Mouse (Mus musculus): ENCODE data around the gene Fam243. TPM values are rescaled to one million over a fixed set of nuclear protein-coding genes. Genes with fewer than 3 reads are reported as not detected.
A peak's percentile ranks its signal among the peaks of the same experiment; 100 is the strongest.

Fam243 gene
- not detected for total RNA-seq (2021)

DNA sequence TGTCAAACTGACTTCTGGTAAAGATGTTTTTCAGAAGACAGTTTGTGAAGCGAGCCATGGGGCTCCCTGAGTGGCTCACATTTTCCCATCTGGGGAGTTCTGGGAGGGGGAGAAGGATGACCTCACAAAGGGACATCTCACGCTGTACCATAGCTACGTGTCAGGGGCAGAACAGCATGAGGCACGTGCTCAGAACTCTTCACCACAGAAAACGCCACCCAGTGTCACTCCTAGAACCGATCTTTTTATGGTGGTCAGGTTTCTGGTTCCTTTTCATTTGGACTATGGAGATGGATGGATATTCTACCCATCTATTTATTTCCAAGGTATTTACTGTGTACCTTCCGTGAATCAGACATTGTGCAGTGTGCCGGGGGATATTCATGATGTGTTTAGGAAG, at the start of gene Fam243:
Fam243 (minus strand) TSS at position 101 of the 400 bp plus-strand sequence.
- DNase-seq (ENCODE audit: low spot score in 2 of 2) = no peak
- intact Hi-C loops (cut with DNase I) = no loop called here

DNA sequence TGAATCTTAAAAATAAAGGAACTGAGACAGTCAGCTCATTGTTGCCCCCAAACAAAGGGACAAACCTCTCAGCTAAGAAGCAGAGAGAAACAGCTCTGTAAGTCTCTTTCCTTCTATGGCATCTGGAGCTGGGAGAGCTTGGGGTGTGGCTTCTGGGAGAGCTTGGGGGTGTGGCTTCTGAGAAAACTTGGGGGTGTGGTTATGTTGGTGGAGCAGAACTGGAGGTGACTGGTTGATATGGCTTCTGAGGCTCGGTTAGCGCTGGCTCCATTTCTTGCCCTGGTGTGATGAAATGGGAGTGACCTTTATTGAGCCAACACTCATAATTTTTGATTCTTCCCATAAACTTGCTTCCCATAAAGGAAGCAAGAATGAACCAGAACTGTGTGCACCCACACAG, 48.0 kb upstream of the Fam243 start:
- DNase-seq (ENCODE audit: low spot score in 2 of 2) = no peak
- intact Hi-C loops (cut with DNase I) = no loop called here

GRCm38 (mm10) chr16:92365477-92365876, 44.2 kb upstream of the Fam243 start:
- intact Hi-C loops (cut with DNase I) = no loop called here
- DNase-seq (ENCODE audit: low spot score in 2 of 2) = no peak

DNA sequence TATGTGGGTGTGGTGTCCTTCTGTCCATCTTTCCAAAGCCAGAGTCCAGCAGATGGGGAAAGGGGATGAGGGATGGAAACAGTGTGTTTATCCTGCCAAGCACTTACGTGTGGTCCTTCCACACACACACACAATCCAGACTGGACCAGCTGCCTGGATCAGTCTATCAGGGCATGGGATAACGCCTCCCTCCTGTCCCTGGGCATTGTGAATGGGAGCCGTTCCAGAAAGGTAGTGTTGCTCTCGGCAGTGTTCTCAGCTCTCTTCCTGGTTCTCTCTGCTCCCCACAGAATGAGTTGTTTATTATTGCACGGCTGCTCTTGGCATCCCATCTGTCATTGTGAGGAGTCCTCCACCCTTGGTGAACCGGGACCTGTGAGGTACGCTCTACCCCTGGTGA, 39.5 kb upstream of the Fam243 start:
- intact Hi-C loops (cut with DNase I) = no loop called here
- no peak for DNase-seq (ENCODE audit: low spot score in 2 of 2)

DNA sequence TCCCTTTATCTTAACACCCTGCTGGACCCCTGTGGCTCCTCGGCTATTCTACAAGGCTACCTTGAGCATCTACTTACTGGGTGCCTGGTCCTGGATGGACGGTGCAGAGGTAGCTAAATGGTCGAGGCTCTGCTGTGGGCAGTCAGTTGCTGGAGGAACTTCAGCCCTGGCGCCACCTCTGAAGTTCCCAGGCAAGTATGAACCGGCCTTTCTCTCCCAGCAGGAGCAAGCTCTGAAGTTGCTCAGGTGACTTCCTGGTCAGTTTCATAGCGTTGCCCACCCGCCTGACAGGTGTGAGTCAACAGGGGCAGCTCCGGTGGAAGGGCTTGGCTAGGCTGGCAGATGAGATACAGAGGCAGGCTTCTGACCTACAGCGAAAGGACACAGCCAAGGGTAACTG, 38.0 kb upstream of the Fam243 start, which contains the start of gene Kcne1:
Kcne1 (minus strand) TSS at position 240 of the 400 bp plus-strand sequence.
- intact Hi-C loops (cut with DNase I) = no loop called here
- no peak for DNase-seq (ENCODE audit: low spot score in 2 of 2)

- intact Hi-C loops (cut with DNase I) = no loop called here
- DNase-seq (ENCODE audit: low spot score in 2 of 2) = no peak
Measured at GRCm38 (mm10) chr16:92358734-92359133, 37.5 kb upstream of the Fam243 start.

- no peak for DNase-seq (ENCODE audit: low spot score in 2 of 2)
- intact Hi-C loops (cut with DNase I) = no loop called here
Measured at GRCm38 (mm10) chr16:92357566-92357965, 36.3 kb upstream of the Fam243 start.

DNA sequence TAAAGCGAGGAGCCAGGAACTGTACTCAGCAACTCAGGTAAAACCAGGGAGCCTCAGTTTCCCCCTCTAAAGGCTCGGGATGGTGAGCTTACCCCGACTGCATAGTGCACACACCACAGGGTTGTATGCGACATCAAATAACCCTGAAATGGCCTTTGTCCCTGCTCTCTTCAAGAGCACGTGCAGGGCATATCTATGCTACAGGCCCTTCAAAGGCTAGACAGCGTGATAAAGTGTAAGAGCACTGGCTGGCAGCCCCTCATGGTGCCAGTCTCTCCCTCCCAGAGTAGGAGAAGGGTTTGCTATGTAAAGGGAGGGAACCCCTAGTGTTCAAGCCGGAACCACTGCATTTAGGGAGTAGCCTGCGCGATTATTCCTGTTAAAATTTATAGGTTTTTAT, 35.8 kb upstream of the Fam243 start:
- intact Hi-C loops (cut with DNase I) = no loop called here
- DNase-seq (ENCODE audit: low spot score in 2 of 2) = no peak

DNA sequence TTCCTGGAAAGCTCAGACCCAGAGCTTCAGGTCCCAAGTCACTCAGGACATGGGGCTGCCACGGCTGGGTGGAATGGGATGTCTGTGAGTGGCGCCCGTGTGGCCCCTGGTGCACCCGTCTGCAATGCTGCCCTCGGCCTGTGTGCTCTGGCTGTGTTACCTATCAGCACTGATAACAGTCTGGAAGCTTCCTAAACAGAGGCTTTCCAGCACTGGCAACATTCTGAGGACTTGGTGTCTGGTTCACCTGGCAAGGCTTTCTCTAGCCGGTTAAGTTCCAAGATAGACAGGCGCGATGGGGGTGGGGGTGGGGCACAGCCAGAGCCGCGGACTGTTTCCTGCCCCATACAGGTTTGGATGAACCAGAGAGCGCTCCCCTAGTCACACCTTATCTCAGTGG, 34.7 kb upstream of the Fam243 start:
- DNase-seq (ENCODE audit: low spot score in 2 of 2) = no peak
- intact Hi-C loops (cut with DNase I) = no loop called here

GRCm38 (mm10) chr16:92355366-92355765, 34.1 kb upstream of the Fam243 start:
- intact Hi-C loops (cut with DNase I) = no loop called here
- no peak for DNase-seq (ENCODE audit: low spot score in 2 of 2)

DNA sequence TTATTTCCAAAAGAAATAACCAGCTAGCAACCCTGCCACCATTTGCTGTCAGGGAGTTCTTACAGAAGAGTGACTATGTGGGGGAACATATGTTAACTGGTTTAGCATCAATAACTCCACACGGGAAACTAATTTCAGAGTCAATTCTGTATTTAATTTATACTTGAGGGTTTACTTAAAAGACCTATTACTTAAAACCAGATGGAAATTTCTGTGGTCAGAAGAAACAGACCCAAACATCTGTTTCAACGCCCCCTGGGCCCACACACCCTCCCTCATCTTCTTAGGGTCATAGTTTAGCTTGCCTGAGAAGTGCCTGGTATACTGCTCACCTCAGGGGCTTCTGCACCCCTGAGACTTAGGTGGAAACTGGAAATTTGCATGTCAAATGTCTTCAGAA, 32.7 kb upstream of the Fam243 start:
- intact Hi-C loops (cut with DNase I) = no loop called here
- DNase-seq (ENCODE audit: low spot score in 2 of 2) = no peak

DNA sequence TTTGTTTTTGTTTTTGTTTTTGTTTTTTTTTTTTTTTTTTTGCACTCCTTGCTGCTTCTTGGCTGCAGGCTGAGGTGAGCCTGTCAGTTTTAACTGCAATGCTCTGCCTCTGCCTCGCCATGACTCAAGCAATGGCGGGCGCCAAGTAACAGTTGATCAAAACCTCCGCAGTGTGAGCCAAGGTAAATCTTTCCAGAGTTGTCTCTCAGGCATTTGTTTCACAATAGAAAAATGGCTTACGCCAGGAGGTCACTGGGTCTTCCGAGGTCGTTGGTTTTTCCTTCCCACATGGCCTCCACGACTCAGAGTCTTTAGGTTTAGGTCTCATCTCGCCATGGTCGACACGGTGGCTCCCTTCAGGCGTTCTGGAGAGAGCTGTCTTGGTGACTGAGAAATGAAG, 32.1 kb upstream of the Fam243 start:
- no peak for DNase-seq (ENCODE audit: low spot score in 2 of 2)
- intact Hi-C loops (cut with DNase I) = no loop called here

GRCm38 (mm10) chr16:92348941-92349340, 27.7 kb upstream of the Fam243 start:
- intact Hi-C loops (cut with DNase I) = no loop called here
- DNase-seq (ENCODE audit: low spot score in 2 of 2) = no peak

GRCm38 (mm10) chr16:92346297-92346916, 25.2 kb upstream of the Fam243 start:
- intact Hi-C loops (cut with DNase I) = no loop called here
- no peak for DNase-seq (ENCODE audit: low spot score in 2 of 2)

GRCm38 (mm10) chr16:92345177-92345576, 23.9 kb upstream of the Fam243 start:
- intact Hi-C loops (cut with DNase I) = no loop called here
- DNase-seq (ENCODE audit: low spot score in 2 of 2) = no peak

DNA sequence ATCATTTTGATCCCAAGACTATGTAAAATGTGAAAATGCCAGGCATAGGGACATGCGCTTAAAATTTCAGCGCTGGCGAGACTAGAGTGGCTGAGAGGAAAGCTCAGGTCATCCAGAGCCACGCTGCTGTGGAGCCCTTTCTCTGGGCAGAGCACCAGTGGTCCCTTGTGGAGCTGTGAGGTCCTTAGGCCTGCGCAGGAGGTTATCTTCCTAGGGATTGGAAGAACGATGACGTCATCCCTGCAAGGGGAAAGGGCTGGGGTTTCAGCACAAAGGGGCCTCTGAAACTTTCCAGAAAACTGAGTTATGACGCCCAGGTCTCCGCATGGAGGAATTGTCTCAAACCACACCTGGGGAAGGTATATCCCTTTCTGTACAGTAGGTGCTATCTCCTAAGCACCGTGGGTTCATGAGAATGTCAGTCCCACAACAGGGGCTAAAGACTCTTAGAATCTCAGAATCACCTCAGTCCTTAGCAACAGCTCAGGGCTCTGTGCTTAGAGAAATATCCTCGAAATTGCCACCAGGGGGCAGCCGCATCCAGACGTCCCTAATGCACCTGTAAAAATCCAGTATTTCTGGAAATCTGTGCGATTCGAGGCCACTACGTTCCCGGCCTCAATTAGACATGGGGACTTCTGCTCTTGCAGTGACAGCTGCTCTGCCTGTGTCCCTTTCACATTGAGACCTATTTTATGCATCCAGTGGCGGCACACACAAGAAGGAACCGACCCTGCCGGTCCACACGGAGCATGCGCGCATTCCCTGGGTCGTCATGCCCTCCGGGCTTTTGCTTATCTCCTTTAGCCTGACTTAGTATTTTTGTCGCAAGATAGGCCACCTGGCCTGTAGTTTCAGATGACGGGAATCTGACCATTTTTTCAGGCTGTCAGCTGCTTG, 19.6 kb upstream of the Fam243 start:
- intact Hi-C loops (cut with DNase I) = loop anchor here (1.0 to 5.0 kb wide), 2 partner anchors 116 to 1201 kb away; no protein-coding TSS in a partner anchor

GRCm38 (mm10) chr16:92336280-92336679, 15.0 kb upstream of the Fam243 start:
- intact Hi-C loops (cut with DNase I) = loop anchor here (2.0 kb wide), 1 partner anchor 21 kb away; no protein-coding TSS in a partner anchor
- DNase-seq (ENCODE audit: low spot score in 2 of 2) = peak; percentile 62 to 70

More for the DNA sequence above, 19.6 kb upstream of the Fam243 start:
- peak; percentile 64 to 70 for DNase-seq (ENCODE audit: low spot score in 2 of 2)

- intact Hi-C loops (cut with DNase I) = no loop called here
- no peak for DNase-seq (ENCODE audit: low spot score in 2 of 2)
Measured at GRCm38 (mm10) chr16:92334600-92334999, 13.4 kb upstream of the Fam243 start.

DNA sequence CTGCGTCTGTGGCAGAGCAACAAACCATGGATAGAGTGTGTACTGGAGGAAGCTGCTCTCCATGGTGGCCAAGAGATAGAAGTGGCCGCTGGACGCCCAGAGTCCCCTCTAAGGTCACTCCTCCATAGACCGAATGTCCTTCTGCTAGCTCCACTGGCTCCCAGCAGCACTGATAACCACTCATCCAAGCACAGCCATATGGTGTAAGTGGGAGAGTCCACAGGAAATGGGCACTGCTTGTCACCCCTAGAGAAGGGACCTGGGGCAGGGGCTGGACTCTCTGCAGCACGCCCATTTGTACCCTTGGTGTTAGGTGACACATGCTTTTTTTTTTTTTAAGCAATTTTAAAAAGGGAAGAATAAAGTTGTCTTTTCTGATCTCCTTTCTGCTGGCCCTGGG, 9.7 kb upstream of the Fam243 start:
- intact Hi-C loops (cut with DNase I) = no loop called here
- no peak for DNase-seq (ENCODE audit: low spot score in 2 of 2)

DNA sequence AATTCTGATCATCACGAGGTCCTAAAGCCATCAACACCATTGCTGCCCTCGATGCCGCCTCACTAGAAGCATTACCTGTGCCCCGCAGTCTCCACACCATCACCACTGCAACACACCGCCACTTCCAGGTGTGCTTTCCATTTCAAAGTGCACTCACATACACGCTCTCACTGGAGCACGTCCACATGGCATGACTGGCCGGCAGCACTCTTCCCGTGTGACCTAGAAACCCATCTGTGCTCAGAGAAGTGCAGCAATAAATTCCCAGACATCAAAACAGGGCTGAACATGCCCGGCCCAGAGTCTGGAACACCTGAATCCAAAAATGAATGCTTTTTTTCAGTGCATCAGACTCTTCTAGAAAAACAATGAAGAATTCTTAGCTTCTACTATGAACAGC, 6.7 kb upstream of the Fam243 start:
- DNase-seq (ENCODE audit: low spot score in 2 of 2) = no peak
- intact Hi-C loops (cut with DNase I) = no loop called here

- intact Hi-C loops (cut with DNase I) = no loop called here
- no peak for DNase-seq (ENCODE audit: low spot score in 2 of 2)
Measured at GRCm38 (mm10) chr16:92325062-92325406, 3.8 kb upstream of the Fam243 start.

Data from left cerebral cortex, postnatal 36 days (tissue).